Mouse (Mus musculus) small intestine, adult 2 months (tissue): ENCODE data around the gene Hlf. TPM values are rescaled to one million over a fixed set of nuclear protein-coding genes. Genes with fewer than 3 reads are reported as not detected.

Experiments used
- H3K27ac ChIP-seq: fragments of 200-500 bp; 2 replicates; pipeline ENCODE4 v1.5.1; 2012; ENCODE audit warnings: low read depth, low read length, control low read depth, inconsistent platforms; ENCODE audit not compliant: insufficient read depth
- H3K27me3 ChIP-seq: fragments of 200-500 bp; 2 replicates; pipeline ENCODE4 v1.6.1; 2012; ENCODE audit warnings: mild to moderate bottlenecking, moderate library complexity, low read length, inconsistent platforms; ENCODE audit not compliant: control insufficient read depth, insufficient read depth
- H3K36me3 ChIP-seq: fragments of 200-500 bp; 2 replicates; pipeline ENCODE4 v1.6.1; 2012; ENCODE audit warnings: mild to moderate bottlenecking, low read length, control low read depth, inconsistent platforms; ENCODE audit not compliant: control insufficient read depth, insufficient read depth
- H3K4me1 ChIP-seq: fragments of 200-500 bp; 2 replicates; pipeline ENCODE4 v1.6.1; 2012; ENCODE audit warnings: low read length, inconsistent platforms, mixed read lengths; ENCODE audit not compliant: control insufficient read depth, insufficient read depth, insufficient read length
- H3K4me3 ChIP-seq: fragments of 200-500 bp; 2 replicates; pipeline ENCODE4 v1.5.1; 2012; ENCODE audit warnings: low read depth, mild to moderate bottlenecking, control low read depth, inconsistent platforms, low read length, moderate library complexity
- CTCF ChIP-seq: fragments of 200-500 bp; IDR thresholded peaks from 2 replicates; pipeline ENCODE4 v1.5.1; 2012; ENCODE audit warnings: low read depth, mild to moderate bottlenecking, control low read depth, inconsistent platforms, low read length, moderate library complexity, mixed read lengths; ENCODE audit not compliant: insufficient replicate concordance, insufficient read length; ENCODE audit errors: extremely low read depth
- POLR2A ChIP-seq: fragments of 200-500 bp; IDR thresholded peaks from 2 replicates; pipeline ENCODE4 v1.6.1; 2012; ENCODE audit warnings: low read depth, mild to moderate bottlenecking, control low read depth, inconsistent platforms, low read length, moderate library complexity
- WGBS: fragments of 180-500 bp; shearing (Covaris S2); methylation state at CpG from one replicate; pipeline ENCODE4 v1.1.7; 2018; 5-methylcytosine and 5-hydroxymethylcytosine counted together
- polyA plus RNA-seq: library from polyadenylated mRNA; depleted of rRNA; stranded (reverse); fragments of >200 nt; gene quantifications from 2 replicates; pipeline ENCODE4 v1.2.3, GENCODE M21; 2012

The Hlf gene
- polyA plus RNA-seq, 1 experiment, result 1.8 TPM

DNA sequence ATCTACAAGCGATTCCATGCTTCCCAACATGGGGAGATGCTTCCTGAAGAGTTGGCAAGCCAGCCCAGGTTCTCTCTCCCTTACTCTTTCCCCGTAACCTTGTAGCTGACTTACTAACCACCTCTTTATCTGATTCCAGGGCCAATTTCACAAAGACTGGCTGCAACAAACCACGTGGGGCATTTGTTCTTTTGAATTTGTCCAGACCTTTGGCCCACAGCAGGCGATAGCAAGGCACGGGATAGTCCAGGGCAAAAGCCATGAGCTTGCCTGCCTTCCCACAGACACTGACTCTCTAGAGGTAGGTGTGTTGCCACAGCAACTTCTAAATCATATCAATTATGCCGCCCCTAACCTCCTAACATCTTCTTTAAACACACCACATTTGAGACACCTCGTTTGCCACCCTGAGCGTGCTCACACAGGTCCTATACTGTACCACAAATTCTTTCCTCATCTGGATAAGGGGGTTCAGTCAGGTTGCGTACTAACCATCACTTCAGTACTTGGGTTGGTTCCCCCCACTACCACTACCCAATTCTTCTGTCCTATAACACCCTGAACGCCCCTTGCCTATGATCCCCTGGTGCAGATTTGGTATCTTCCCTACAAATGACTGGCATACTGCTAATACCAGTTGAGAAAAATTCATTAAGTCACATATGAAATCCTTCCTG lies 26.7 kb downstream of the Hlf start:
- Histone ChIP-seq H3K27ac (peak overlapping the region; percentile 76), H3K4me1 (peaks cover 10% of the 10 kb centered on the region), H3K36me3 (no peaks in the 10 kb centered on the region), H3K4me3 (no peak overlapping the region), H3K27me3 (no peaks in the 10 kb centered on the region)
- 43% methylated on average over 10 of the region's 10 CpGs for WGBS
- TF ChIP-seq POLR2A (no peak), CTCF (no peak)

DNA sequence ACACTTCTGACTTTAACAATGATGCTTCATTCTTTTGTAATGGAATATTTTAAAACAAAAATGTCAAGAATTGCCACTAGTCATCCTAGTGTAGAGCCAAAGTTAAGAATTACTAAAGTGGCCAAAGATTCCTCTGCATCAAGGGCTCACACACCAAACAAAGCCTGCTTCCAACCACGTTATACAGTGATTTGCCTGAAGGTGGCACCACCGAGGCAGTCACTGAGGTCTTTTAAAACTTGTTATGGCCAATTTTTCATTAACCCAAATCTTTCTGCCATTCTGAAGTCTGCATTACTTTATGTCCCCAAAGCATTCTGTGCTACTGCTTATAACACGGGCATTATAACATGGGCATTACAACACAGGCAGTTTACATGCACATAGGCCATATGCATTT lies 27.3 kb downstream of the Hlf start:
- Histone ChIP-seq H3K36me3 (no peaks in the 10 kb centered on the region), H3K27ac (peak overlapping the region; percentile 65), H3K27me3 (no peaks in the 10 kb centered on the region), H3K4me3 (no peak overlapping the region), H3K4me1 (peaks cover 12% of the 10 kb centered on the region; the same call in 1 of the 2 replicates)
- TF ChIP-seq CTCF (peak; percentile 28; the same call in 1 of the 2 replicates), POLR2A (no peak)
- 27% methylated on average over 3 of the region's 3 CpGs for WGBS

DNA sequence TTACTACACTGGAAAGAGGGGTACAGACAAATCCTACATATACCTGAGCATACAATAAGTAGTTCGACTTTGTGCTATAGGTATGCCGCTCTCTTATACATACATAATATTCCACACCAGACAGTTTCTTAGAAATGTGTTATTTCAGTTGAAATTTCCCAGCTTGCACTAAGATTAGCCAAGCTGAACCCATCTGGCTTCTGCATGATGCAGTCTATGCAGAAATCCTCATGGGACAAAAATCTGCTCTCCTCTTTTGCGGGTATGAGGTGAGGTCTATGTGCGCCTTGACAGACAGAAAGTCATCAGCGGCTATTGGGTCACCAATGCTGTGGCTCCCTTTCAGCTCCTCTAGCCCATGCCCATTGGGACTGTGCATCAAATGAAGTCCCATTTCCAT lies 30.2 kb downstream of the Hlf start:
- H3K4me1 ChIP-seq, result peaks cover 36% of the 10 kb centered on the region
- no peak overlapping the region for H3K27ac ChIP-seq
- 97% methylated on average over 5 of the region's 5 CpGs for WGBS
- H3K36me3 ChIP-seq, result no peaks in the 10 kb centered on the region
- no peaks in the 10 kb centered on the region for H3K27me3 ChIP-seq
- TF ChIP-seq CTCF (no peak), POLR2A (no peak)
- H3K4me3 ChIP-seq, result no peak overlapping the region

DNA sequence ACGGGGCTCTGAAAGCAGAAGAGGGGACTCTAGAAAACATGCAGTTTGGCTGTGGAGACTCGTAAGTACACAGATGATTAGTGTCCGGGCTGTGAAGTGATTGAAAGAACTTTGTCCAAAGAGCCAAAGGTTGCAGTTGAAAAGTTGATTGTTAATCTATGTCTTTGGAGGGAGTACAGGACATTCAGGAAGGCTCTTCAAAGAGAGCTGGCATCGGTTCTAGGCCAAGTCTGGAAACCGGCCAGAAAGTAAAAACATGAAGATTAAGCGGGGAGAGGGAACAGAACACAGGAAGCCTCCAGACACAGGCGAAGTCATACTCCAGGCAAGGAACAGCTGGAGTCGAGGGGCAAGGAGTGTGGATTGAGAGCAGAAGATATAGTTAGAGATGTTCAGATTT lies 32.6 kb downstream of the Hlf start:
- Histone ChIP-seq H3K4me3 (peak overlapping the region; percentile 7; the same call in 1 of the 2 replicates), H3K36me3 (no peaks in the 10 kb centered on the region), H3K27me3 (no peaks in the 10 kb centered on the region), H3K27ac (peak overlapping the region; percentile 92), H3K4me1 (peaks cover 45% of the 10 kb centered on the region)
- TF ChIP-seq CTCF, result no peak
- no peak for TF ChIP-seq POLR2A
- WGBS, result 16% methylated on average over 8 of the region's 8 CpGs

DNA sequence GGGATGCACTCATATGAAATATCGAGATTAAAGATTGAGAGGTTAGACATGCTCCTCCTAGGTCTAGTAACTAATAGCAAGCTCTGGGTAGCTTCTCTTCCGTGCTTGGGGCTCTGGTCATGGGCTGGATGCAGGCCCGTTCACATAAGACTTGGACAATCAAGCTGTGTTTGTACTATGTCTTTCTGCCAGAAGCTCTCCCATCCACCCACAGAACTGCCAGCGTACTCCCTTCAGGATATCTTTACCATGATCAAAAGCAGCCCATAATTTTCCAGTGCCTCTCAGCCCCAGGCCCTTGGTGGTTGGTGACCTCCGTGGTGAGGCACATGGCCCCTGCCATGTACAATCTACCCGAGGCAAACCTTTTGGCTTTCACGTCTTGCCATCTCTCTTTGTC lies 33.3 kb downstream of the Hlf start:
- WGBS, result 74% methylated on average over 7 of the region's 7 CpGs
- Histone ChIP-seq H3K4me1 (peaks cover 41% of the 10 kb centered on the region), H3K36me3 (no peaks in the 10 kb centered on the region), H3K27me3 (no peaks in the 10 kb centered on the region), H3K27ac (peak overlapping the region; percentile 92), H3K4me3 (no peak overlapping the region)
- no peak for TF ChIP-seq CTCF
- TF ChIP-seq POLR2A, result no peak

DNA sequence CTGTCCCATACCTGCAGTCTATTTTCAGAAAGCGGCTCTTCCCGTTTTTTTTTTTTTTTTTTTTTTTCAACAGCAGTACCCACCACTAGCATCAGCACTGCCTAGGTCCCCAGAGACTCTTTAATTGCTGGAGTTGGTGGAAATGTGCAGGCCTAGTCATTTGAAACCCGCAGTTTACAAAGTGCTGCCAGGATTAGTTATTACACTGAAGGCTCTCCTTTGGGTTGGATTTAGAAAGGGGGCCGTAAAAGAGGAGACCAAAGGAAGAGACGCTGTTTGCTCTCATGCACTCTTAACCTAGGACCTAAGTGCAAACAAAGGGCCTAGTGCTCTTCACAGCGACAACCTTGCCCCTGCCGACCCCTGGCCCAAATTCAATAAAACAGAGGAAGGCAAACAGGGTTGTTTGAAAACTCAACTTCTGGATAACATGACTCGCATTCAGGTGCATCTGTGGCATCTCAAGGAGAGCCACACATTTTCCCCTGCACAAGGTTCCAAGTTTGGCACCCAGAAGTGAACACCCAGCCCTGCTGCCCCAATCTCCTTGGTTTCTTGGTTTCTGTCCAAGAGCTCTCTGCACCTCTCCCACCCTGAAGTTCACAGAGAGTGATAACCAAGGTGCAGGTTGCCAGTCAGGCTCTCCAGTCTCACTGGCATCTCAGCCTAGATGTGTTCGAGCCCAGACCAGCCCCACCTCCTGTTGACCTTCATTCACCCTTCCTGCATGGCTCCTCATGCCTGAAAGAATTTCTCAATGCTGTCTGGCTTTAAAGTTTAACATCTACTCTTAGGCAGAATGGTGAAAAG lies 34.0 kb downstream of the Hlf start:
- no peaks in the 10 kb centered on the region for H3K36me3 ChIP-seq
- no peak overlapping the region for H3K4me3 ChIP-seq
- peaks cover 41% of the 10 kb centered on the region for H3K4me1 ChIP-seq
- 36% methylated on average over 9 of the region's 9 CpGs for WGBS
- H3K27ac ChIP-seq, result peak overlapping the region; percentile 92; the same call in 1 of the 2 replicates
- no peak for TF ChIP-seq CTCF
- TF ChIP-seq POLR2A, result no peak
- no peaks in the 10 kb centered on the region for H3K27me3 ChIP-seq

DNA sequence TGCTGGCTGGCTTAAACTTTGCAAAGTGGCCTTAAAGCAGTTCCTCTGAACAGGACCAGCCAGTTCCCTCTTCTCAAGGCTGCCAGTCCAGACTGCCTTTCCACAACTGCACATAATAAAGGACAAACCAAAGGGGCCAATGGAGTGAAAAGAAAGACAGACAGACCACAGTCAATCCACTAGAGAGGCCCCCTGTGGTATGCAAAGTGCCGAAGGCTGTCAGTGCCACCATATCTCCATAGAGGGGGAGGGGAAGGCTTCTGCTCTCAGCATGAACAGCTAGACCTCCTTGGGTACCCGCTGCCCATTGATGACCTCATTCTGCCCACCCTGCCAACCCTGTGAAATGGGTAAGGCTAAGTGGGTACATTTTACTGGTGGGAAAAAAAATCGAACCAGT lies 34.7 kb downstream of the Hlf start:
- 56% methylated on average over 3 of the region's 3 CpGs for WGBS
- no peaks in the 10 kb centered on the region for H3K36me3 ChIP-seq
- TF ChIP-seq CTCF, result no peak
- TF ChIP-seq POLR2A, result no peak
- no peak overlapping the region for H3K4me3 ChIP-seq
- H3K27ac ChIP-seq, result peak overlapping the region; percentile 81
- H3K4me1 ChIP-seq, result peaks cover 41% of the 10 kb centered on the region
- H3K27me3 ChIP-seq, result no peaks in the 10 kb centered on the region
